Mouse (Mus musculus) heart, adult 2 months (tissue): ENCODE data around the gene Plekha7.

Experiments
- CTCF ChIP-seq: fragments of 200-600 bp; IDR thresholded peaks from 2 replicates; pipeline ENCODE4 v1.8.1; 2022; ENCODE audit warnings: antibody characterized with exemption, mild to moderate bottlenecking, moderate library complexity
- EP300 ChIP-seq: fragments of 200-500 bp; IDR thresholded peaks from 2 replicates; pipeline ENCODE4 v1.6.1; 2011; ENCODE audit warnings: low read depth, low read length, control low read depth; ENCODE audit not compliant: insufficient read depth

GRCm38 (mm10) chr7:116209926-116210631, 98.1 kb downstream of the Plekha7 start:
- TF ChIP-seq EP300, result no peak
- TF ChIP-seq CTCF, result no peak
